Mouse (Mus musculus): ENCODE data around the gene Zswim8. TPM values are rescaled to one million over a fixed set of nuclear protein-coding genes. Genes with fewer than 3 reads are reported as not detected.

Zswim8 gene
- polyA plus RNA-seq, 1 experiment from 2014 or later, result 57.8 TPM

DNA sequence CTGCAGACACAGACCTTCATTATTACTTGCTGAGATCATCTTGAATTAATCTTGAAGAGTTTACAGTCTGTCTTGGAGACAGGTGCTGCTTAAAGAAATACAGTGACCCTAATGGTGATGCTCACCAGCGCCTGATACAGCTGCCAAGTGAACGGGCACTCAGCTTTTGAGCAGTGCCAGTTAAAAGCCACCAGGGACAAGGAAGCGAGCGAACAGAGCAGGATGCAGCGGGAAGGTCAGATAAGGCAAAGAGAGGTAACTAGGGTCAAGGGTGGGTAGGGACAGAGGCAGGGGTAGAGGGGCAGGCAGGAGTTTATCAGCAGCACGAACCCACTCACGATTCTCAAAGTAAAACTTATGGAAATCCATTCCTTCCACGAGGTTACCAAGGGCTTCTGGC is 31.2 kb downstream of the Zswim8 start:
- no peaks in the 10 kb centered on the region for H3K9me3 ChIP-seq
- no peak for ATAC-seq (replicated peaks)
- H3K36me3 ChIP-seq (replicated peaks), result peaks cover 9% of the 10 kb centered on the region
- 90% methylated on average over 8 of the region's 8 CpGs for WGBS
- H3K4me3 ChIP-seq, result no peak overlapping the region
- H3K27ac ChIP-seq, result no peak overlapping the region
- peaks cover 5% of the 10 kb centered on the region for H3K4me1 ChIP-seq
- H3K4me2 ChIP-seq, result no peak overlapping the region
- H3K27me3 ChIP-seq (replicated peaks), result no peaks in the 10 kb centered on the region
- no peak overlapping the region for H3K9ac ChIP-seq

DNA sequence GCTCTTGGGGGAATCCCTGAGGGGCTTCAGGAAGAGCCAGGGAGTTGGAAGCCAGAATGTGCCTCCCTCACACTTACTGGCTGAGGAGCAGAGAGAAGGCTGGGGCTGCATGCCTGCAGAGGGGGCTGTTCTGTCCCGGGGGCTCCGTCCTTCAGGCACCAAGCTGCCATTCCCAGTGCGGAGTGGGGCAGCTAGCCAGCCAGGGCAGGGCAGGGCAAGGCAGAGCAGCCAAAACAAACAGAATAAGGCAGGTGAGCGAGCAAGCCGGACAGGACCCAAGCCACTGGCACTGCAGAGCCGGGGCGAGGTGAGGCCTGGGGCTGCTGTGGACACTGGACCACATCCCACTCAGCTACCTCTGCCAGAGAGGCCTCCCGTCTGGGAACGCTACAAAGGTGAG is 33.9 kb downstream of the Zswim8 start:
- peaks cover 12% of the 10 kb centered on the region; the same call in 1 of the 2 replicates for H3K36me3 ChIP-seq (replicated peaks)
- 87% methylated on average over 9 of the region's 9 CpGs for WGBS

DNA sequence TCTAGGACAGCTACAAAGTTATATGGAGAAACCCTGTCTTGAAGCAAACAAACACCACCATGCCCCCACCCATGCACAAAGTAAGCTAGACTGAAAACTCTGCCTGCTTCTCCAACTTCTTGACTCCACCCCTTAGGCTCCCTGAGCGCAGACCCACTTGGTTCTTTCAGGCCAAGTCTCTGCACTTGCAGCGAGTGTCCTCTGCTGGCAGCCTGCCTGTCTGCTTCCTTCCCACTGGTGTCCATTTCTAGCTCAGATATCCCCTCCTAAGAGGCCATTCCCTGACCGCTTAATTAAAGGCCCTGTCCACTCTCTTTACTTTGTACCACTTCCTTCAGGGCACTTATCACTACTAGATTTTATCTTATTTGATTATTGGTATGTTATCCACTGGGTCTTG is 36.3 kb downstream of the Zswim8 start:
- WGBS, result 88% methylated on average over 3 of the region's 3 CpGs
- no peak overlapping the region for H3K27ac ChIP-seq
- no peak overlapping the region for H3K4me3 ChIP-seq
- no peak for ATAC-seq (replicated peaks)
- H3K27me3 ChIP-seq (replicated peaks), result no peaks in the 10 kb centered on the region
- H3K36me3 ChIP-seq (replicated peaks), result peaks cover 15% of the 10 kb centered on the region; the same call in 1 of the 2 replicates
- H3K4me2 ChIP-seq, result no peak overlapping the region
- no peaks in the 10 kb centered on the region for H3K4me1 ChIP-seq
- H3K9ac ChIP-seq, result no peak overlapping the region
- H3K9me3 ChIP-seq, result no peaks in the 10 kb centered on the region

More for the DNA sequence above, 33.9 kb downstream of the Zswim8 start:
- ATAC-seq (replicated peaks), result no peak
- H3K9ac ChIP-seq, result no peak overlapping the region
- H3K27ac ChIP-seq, result no peak overlapping the region
- H3K27me3 ChIP-seq (replicated peaks), result no peaks in the 10 kb centered on the region
- no peak overlapping the region for H3K4me2 ChIP-seq
- H3K9me3 ChIP-seq, result no peaks in the 10 kb centered on the region
- no peaks in the 10 kb centered on the region for H3K4me1 ChIP-seq
- H3K4me3 ChIP-seq, result no peak overlapping the region

DNA sequence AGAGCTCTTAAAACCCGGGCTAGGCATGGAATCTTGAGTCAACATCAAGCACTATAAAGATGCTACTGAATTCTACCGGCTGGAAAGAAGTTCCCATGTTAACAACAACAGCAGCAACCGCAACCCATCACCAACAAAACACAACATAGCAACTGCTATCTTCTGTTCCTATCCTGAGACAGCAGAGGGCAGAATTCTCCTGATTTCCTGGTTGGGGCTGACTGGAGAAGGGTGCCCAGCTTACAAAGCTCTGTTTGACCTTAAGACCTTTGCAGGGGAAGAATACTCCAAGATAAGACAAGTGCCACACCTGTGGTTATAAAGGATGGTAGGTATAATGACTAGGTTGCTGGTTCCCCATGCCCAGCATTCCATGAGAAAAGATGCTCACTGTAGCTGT is 39.6 kb downstream of the Zswim8 start:
- Histone ChIP-seq H3K4me2 (no peak overlapping the region), H3K9me3 (no peaks in the 10 kb centered on the region), H3K4me1 (no peaks in the 10 kb centered on the region), H3K27ac (no peak overlapping the region), H3K27me3 (replicated peaks) (no peaks in the 10 kb centered on the region), H3K9ac (no peak overlapping the region), H3K36me3 (replicated peaks) (peaks cover 15% of the 10 kb centered on the region; the same call in 1 of the 2 replicates), H3K4me3 (no peak overlapping the region)
- no peak for ATAC-seq (replicated peaks)
- 81% methylated on average over 3 of the region's 3 CpGs for WGBS

DNA sequence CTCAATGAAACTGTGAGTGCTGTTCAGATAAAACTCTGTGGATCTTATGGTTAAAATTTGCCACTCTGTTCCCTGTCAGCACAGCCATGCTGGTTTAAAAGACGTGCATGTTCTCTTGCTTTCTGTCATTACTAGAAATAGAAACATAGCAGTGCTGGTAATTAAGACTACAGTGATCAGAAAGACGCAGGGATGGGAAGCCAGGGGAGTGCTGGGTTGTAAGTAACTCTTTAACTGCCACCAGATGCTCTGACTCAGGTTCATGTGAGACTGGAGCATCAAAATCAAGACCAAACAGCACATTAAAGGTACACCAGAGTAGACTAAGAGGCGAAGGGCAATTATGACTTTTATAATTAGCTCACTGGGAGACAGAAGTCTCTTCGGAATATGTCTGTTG is 41.0 kb downstream of the Zswim8 start:
- H3K9ac ChIP-seq, result no peak overlapping the region
- no peaks in the 10 kb centered on the region for H3K4me1 ChIP-seq
- no peaks in the 10 kb centered on the region for H3K27me3 ChIP-seq (replicated peaks)
- no peak for ATAC-seq (replicated peaks)
- no peak overlapping the region for H3K4me2 ChIP-seq
- H3K36me3 ChIP-seq (replicated peaks), result peaks cover 10% of the 10 kb centered on the region; the same call in 1 of the 2 replicates
- no peak overlapping the region for H3K4me3 ChIP-seq
- H3K9me3 ChIP-seq, result no peaks in the 10 kb centered on the region
- no peak overlapping the region for H3K27ac ChIP-seq
- 81% methylated on average over 4 of the region's 4 CpGs for WGBS

DNA sequence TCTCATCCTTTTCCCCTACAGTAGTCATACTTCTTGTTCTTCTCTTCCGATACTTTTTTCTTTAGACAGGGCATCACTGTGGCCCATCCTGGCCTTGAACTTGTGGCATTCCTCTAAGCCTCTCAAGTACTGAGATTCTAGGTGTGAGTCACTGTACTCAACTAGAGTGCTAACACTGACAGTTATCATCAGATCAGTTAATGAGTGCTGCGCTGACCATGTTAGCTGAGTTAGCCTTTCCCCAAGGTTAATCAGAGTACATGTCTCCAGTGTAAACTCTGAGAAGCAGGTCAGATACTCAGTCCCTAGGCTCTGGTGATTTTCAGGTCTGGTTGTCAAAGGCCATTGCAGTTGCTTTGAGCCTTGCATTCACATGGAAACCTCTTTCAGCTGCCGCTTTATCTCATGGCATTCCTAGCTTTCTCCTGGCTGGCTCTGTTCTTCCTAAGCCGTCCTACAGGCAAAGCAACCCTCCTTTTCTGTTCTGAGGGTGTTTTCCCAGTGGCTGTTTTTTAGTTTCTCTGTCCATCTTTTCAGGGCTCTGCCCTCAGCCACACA is 42.2 kb downstream of the Zswim8 start:
- no peak for ATAC-seq (replicated peaks)
- WGBS, result 87% methylated on average over 4 of the region's 4 CpGs
- Histone ChIP-seq H3K36me3 (replicated peaks) (0 out of 2 replicates have a peak, but pooled peaks cover 6% of the 10 kb centered on the region), H3K4me2 (no peak overlapping the region), H3K4me1 (no peaks in the 10 kb centered on the region), H3K4me3 (no peak overlapping the region), H3K27ac (no peak overlapping the region), H3K9ac (no peak overlapping the region), H3K27me3 (replicated peaks) (no peaks in the 10 kb centered on the region), H3K9me3 (no peaks in the 10 kb centered on the region)

DNA sequence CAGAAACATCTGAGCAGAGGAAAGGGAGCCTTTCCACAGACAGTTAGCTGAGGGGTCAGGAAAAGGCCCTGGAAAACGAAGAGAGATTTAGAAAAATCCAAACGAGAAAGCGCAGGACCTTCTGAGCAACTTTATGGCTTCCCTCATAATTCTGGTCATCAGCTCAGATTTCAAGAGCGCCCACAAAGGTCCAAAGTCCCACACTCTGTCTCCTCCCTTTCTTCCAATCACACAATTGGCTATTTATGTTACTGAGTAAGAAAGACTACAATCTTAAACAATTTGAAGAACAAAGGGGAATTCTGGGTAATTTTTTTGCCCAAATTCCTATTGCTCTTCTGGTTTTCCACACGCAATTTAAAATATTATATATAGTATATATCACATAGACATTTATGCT is 43.2 kb downstream of the Zswim8 start:
- no peaks in the 10 kb centered on the region for H3K9me3 ChIP-seq
- H3K4me3 ChIP-seq, result no peak overlapping the region
- no peak overlapping the region for H3K9ac ChIP-seq
- H3K27ac ChIP-seq, result no peak overlapping the region
- no peak for ATAC-seq (replicated peaks)
- H3K4me2 ChIP-seq, result no peak overlapping the region
- H3K4me1 ChIP-seq, result no peaks in the 10 kb centered on the region
- no peaks in the 10 kb centered on the region for H3K27me3 ChIP-seq (replicated peaks)
- H3K36me3 ChIP-seq (replicated peaks), result 0 out of 2 replicates have a peak, but pooled peaks cover 12% of the 10 kb centered on the region
- 95% methylated on average over 5 of the region's 5 CpGs for WGBS

DNA sequence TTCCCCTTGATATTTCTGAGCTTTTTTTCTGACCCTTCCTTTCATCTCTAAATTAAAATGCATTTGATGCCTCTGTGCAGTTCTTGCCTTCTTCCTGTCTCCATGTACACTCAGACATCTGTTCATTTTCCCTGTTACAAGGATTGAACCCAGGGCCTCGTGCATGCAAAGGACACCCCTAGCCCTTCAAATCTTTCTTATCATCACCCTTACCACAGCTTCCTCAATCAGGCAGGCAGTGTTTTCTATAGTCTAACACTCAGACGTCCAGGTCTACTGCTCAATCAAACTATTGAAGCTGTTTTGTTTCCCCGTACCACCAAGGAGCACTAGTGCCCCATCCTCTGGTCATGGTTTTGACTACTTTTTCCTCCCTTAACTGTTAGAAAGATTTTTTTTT is 46.4 kb downstream of the Zswim8 start:
- Histone ChIP-seq H3K9me3 (no peaks in the 10 kb centered on the region), H3K9ac (no peak overlapping the region), H3K27me3 (replicated peaks) (no peaks in the 10 kb centered on the region), H3K4me3 (no peak overlapping the region), H3K27ac (no peak overlapping the region), H3K4me2 (no peak overlapping the region), H3K36me3 (replicated peaks) (peaks cover 31% of the 10 kb centered on the region), H3K4me1 (no peaks in the 10 kb centered on the region)
- no peak for ATAC-seq (replicated peaks)
- WGBS, result 81% methylated on average over 3 of the region's 3 CpGs

DNA sequence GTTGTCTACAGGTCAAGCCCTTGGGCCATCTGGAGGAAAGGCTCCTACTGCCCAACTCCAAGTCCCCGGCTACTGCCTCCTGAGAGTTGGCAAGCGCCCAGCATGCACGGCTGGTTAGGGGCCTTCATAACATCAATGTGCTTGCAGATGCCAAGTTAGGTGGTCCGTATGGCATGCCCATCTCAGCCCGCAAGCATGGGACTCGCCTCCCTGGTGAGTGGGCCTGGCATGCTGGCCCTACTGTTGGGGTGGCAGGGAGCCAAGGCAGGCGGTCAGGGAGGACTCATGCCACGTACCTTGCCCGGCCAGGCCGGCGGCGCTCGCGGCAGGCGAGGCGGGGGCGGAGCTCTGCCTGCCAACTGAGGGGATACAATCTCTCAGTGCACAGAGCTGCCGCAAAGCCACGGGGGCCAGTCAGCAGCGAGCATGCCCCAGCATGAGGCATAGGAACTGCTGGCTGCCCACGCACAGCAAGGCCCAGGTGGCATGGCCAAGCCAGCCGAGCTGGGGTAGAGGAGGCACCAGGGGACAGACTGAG is 50.1 kb downstream of the Zswim8 start:
- H3K27ac ChIP-seq, result no peak overlapping the region
- 94% methylated on average over 22 of the region's 22 CpGs for WGBS
- H3K4me3 ChIP-seq, result no peak overlapping the region
- H3K36me3 ChIP-seq (replicated peaks), result peaks cover 49% of the 10 kb centered on the region
- H3K4me1 ChIP-seq, result no peaks in the 10 kb centered on the region
- no peaks in the 10 kb centered on the region for H3K27me3 ChIP-seq (replicated peaks)
- ATAC-seq (replicated peaks), result no peak
- no peak overlapping the region for H3K9ac ChIP-seq
- H3K9me3 ChIP-seq, result no peaks in the 10 kb centered on the region
- H3K4me2 ChIP-seq, result no peak overlapping the region

DNA sequence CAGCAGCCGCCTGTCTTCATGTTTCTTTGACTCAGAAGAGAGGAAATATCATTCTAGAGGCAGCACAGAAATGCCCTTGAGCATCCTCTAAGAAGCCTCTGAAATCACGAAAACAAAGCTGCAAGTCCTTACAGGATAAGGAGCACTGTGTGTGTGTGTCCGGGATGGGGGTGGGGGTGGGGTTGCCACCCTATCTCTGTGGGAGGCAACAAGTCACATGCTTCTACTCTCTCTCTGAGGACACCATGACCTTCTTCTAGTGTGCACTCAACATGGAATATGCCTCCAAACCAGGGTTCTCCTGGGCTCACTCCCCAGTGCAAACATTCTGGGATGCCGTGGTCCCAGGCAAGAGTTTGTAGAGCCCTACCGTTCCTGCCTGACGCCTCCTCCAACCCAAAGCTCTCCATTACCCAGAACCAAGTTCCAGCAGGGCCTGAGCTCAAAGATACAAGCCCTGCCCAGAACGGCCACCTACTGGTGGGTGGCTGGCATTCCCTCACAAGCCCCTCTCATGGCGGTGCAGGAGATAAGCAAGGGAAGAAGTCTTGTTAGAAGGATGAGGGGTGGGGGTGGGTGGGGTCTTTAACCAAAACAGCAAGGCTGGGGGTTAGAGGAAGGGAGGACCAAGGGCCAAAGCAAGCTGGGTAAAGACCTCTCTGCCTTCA is 51.5 kb downstream of the Zswim8 start:
- WGBS, result 82% methylated on average over 8 of the region's 8 CpGs
- H3K36me3 ChIP-seq (replicated peaks), result peaks cover 53% of the 10 kb centered on the region
- ATAC-seq (replicated peaks), result no peak
- no peaks in the 10 kb centered on the region for H3K4me1 ChIP-seq
- H3K4me3 ChIP-seq, result no peak overlapping the region
- H3K27me3 ChIP-seq (replicated peaks), result no peaks in the 10 kb centered on the region
- H3K9me3 ChIP-seq, result no peaks in the 10 kb centered on the region
- no peak overlapping the region for H3K4me2 ChIP-seq
- no peak overlapping the region for H3K27ac ChIP-seq
- no peak overlapping the region for H3K9ac ChIP-seq

DNA sequence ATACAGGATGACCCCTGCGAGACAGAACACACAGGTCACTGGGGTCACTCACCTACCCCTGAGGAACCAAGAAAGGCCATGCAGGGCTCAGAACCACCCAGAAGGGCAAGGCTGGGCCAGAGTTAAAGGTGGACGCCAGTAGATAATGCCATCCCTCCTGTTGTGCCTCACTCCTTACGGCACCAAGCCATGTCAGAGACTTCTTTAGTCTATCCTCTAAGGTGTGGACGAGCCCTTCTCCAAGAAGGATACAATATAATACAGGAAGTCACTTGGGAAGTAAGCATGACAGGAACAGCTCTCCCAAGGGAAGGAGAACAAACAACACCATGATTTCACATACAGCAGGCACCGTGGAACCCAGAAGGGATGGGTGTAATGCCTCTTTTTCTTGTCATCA is 57.6 kb downstream of the Zswim8 start:
- 88% methylated on average over 5 of the region's 5 CpGs for WGBS
- Histone ChIP-seq H3K36me3 (replicated peaks) (peaks cover 33% of the 10 kb centered on the region), H3K27me3 (replicated peaks) (no peaks in the 10 kb centered on the region), H3K27ac (no peak overlapping the region), H3K9ac (no peak overlapping the region), H3K9me3 (no peaks in the 10 kb centered on the region), H3K4me2 (no peak overlapping the region), H3K4me3 (no peak overlapping the region), H3K4me1 (no peaks in the 10 kb centered on the region)
- ATAC-seq (replicated peaks), result no peak

DNA sequence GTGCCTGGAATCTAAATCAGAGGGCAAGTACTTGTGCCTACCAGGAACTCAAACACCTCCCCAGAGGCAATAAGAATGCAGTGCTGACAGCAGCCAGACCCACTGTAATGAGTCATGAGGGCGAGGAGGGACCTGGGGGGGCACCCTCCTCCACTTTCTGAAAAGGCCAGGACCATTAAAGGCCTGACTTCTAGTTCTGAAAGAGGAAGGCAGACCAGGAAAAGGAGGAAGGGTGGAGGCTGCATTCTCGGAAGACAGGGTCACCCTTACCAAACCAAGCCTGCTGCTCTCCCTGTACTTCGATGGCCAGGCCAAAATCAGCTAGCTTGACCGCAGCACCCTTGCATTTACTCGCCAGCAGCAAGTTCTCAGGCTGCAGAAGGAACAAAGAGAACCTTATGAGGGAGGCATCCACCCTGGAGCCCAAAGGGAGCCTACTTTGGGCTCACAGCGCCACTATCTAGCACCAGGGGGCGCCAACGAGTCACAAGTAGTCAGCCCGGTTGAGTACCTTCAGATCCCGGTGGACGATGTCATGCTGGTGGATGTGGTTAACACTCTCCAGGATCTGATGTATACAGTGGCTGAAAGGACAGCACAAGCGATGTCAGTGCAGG is 58.4 kb downstream of the Zswim8 start:
- Histone ChIP-seq H3K4me2 (no peak overlapping the region), H3K36me3 (replicated peaks) (peaks cover 25% of the 10 kb centered on the region), H3K4me1 (no peaks in the 10 kb centered on the region), H3K9ac (no peak overlapping the region), H3K4me3 (no peak overlapping the region), H3K27ac (no peak overlapping the region), H3K27me3 (replicated peaks) (no peaks in the 10 kb centered on the region), H3K9me3 (no peaks in the 10 kb centered on the region)
- peak; percentile 82 for ATAC-seq (replicated peaks)
- WGBS, result 27% methylated on average over 12 of the region's 12 CpGs
